Mouse (Mus musculus): ENCODE results near the gene Gpr141. TPM values are rescaled to one million over a fixed set of nuclear protein-coding genes. Genes with fewer than 3 reads are reported as not detected.

Gpr141 gene
- total RNA-seq (2014; rRNA removed), result 0.18 and 0.27 TPM in 2 replicates
- 0.02 TPM in 1 of 2 replicates, not detected in the other for polyA plus RNA-seq (2012; rRNA removed)

- Histone ChIP-seq H3K4me1 (ENCODE audit: control insufficient read depth, insufficient read depth, low read length) (no peaks in the 10 kb centered on the region), H3K36me3 (ENCODE audit: control insufficient read depth, insufficient read depth, low read length) (no peaks in the 10 kb centered on the region), H3K79me2 (ENCODE audit: control insufficient read depth, insufficient read depth, low read length) (no peaks in the 10 kb centered on the region), H3K27me3 (ENCODE audit: control insufficient read depth, insufficient read depth, low read length) (no peaks in the 10 kb centered on the region), H3K27ac (replicated peaks; ENCODE audit: insufficient read depth, low read depth, low read length) (no peak within 1 kb of the TSS), H3K4me3 (ENCODE audit: insufficient read depth, low read depth, low read length) (no peak within 1 kb of the TSS), H3K9ac (ENCODE audit: low read depth, low read length) (no peak within 1 kb of the TSS)
- TF ChIP-seq POLR2A (IDR thresholded peaks at IDR 0.05; ENCODE audit: extremely low read depth, insufficient read depth, low read length), result no peak
- TF ChIP-seq CTCF (IDR thresholded peaks at IDR 0.05; ENCODE audit: low read depth, low read length), result no peak
- 70% methylated on average over 3 of the region's 3 CpGs for WGBS
- no peak for DNase-seq (ENCODE audit: extremely low read depth, low read depth, low spot score)
These were observed at the start of gene Gpr141 for GRCm38 (mm10) chr13:19824071-19824470. TSS of gene Gpr141 (minus strand) at chr13:19824257.

GRCm38 (mm10) chr13:19864241-19864640 lies 40.2 kb upstream of the Gpr141 start:
- Histone ChIP-seq H3K27ac (replicated peaks; ENCODE audit: insufficient read depth, low read depth, low read length) (no peak overlapping the region), H3K4me3 (ENCODE audit: insufficient read depth, low read depth, low read length) (no peak overlapping the region), H3K79me2 (ENCODE audit: control insufficient read depth, insufficient read depth, low read length) (no peaks in the 10 kb centered on the region), H3K9ac (ENCODE audit: low read depth, low read length) (no peak overlapping the region), H3K36me3 (ENCODE audit: control insufficient read depth, insufficient read depth, low read length) (no peaks in the 10 kb centered on the region), H3K4me1 (ENCODE audit: control insufficient read depth, insufficient read depth, low read length) (no peaks in the 10 kb centered on the region), H3K27me3 (ENCODE audit: control insufficient read depth, insufficient read depth, low read length) (no peaks in the 10 kb centered on the region)
- no peak for TF ChIP-seq CTCF (IDR thresholded peaks at IDR 0.05; ENCODE audit: low read depth, low read length)
- no peak for TF ChIP-seq POLR2A (IDR thresholded peaks at IDR 0.05; ENCODE audit: extremely low read depth, insufficient read depth, low read length)
- DNase-seq (ENCODE audit: extremely low read depth, low read depth, low spot score), result no peak

- 67% methylated on average over 9 of the region's 9 CpGs for WGBS
- TF ChIP-seq POLR2A (IDR thresholded peaks at IDR 0.05; ENCODE audit: extremely low read depth, insufficient read depth, low read length) (no peak), CTCF (IDR thresholded peaks at IDR 0.05; ENCODE audit: low read depth, low read length) (no peak)
- Histone ChIP-seq H3K27me3 (ENCODE audit: control insufficient read depth, insufficient read depth, low read length) (no peaks in the 10 kb centered on the region), H3K27ac (replicated peaks; ENCODE audit: insufficient read depth, low read depth, low read length) (no peak overlapping the region), H3K4me3 (ENCODE audit: insufficient read depth, low read depth, low read length) (no peak overlapping the region), H3K9ac (ENCODE audit: low read depth, low read length) (no peak overlapping the region), H3K4me1 (ENCODE audit: control insufficient read depth, insufficient read depth, low read length) (no peaks in the 10 kb centered on the region), H3K79me2 (ENCODE audit: control insufficient read depth, insufficient read depth, low read length) (no peaks in the 10 kb centered on the region), H3K36me3 (ENCODE audit: control insufficient read depth, insufficient read depth, low read length) (no peaks in the 10 kb centered on the region)
- no peak for DNase-seq (ENCODE audit: extremely low read depth, low read depth, low spot score)
These were observed 30.7 kb upstream of the Gpr141 start for GRCm38 (mm10) chr13:19854629-19855333.

GRCm38 (mm10) chr13:19854049-19854448 lies 30.0 kb upstream of the Gpr141 start:
- H3K27ac ChIP-seq (replicated peaks; ENCODE audit: insufficient read depth, low read depth, low read length), result no peak overlapping the region
- no peaks in the 10 kb centered on the region for H3K79me2 ChIP-seq (ENCODE audit: control insufficient read depth, insufficient read depth, low read length)
- TF ChIP-seq POLR2A (IDR thresholded peaks at IDR 0.05; ENCODE audit: extremely low read depth, insufficient read depth, low read length) (no peak), CTCF (IDR thresholded peaks at IDR 0.05; ENCODE audit: low read depth, low read length) (no peak)
- H3K9ac ChIP-seq (ENCODE audit: low read depth, low read length), result no peak overlapping the region
- DNase-seq (ENCODE audit: extremely low read depth, low read depth, low spot score), result no peak
- no peaks in the 10 kb centered on the region for H3K4me1 ChIP-seq (ENCODE audit: control insufficient read depth, insufficient read depth, low read length)
- no peaks in the 10 kb centered on the region for H3K27me3 ChIP-seq (ENCODE audit: control insufficient read depth, insufficient read depth, low read length)
- H3K4me3 ChIP-seq (ENCODE audit: insufficient read depth, low read depth, low read length), result no peak overlapping the region
- WGBS, result 74% methylated on average over 2 of the region's 2 CpGs
- no peaks in the 10 kb centered on the region for H3K36me3 ChIP-seq (ENCODE audit: control insufficient read depth, insufficient read depth, low read length)

- Histone ChIP-seq H3K27me3 (ENCODE audit: control insufficient read depth, insufficient read depth, low read length) (no peaks in the 10 kb centered on the region), H3K36me3 (ENCODE audit: control insufficient read depth, insufficient read depth, low read length) (no peaks in the 10 kb centered on the region), H3K9ac (ENCODE audit: low read depth, low read length) (no peak overlapping the region), H3K4me1 (ENCODE audit: control insufficient read depth, insufficient read depth, low read length) (no peaks in the 10 kb centered on the region), H3K79me2 (ENCODE audit: control insufficient read depth, insufficient read depth, low read length) (no peaks in the 10 kb centered on the region), H3K4me3 (ENCODE audit: insufficient read depth, low read depth, low read length) (no peak overlapping the region), H3K27ac (replicated peaks; ENCODE audit: insufficient read depth, low read depth, low read length) (no peak overlapping the region)
- no peak for TF ChIP-seq POLR2A (IDR thresholded peaks at IDR 0.05; ENCODE audit: extremely low read depth, insufficient read depth, low read length)
- TF ChIP-seq CTCF (IDR thresholded peaks at IDR 0.05; ENCODE audit: low read depth, low read length), result no peak
- no peak for DNase-seq (ENCODE audit: extremely low read depth, low read depth, low spot score)
- WGBS, result 85% methylated on average over 2 of the region's 2 CpGs
These were observed 19.4 kb upstream of the Gpr141 start for GRCm38 (mm10) chr13:19843448-19843847.

- no peak overlapping the region for H3K9ac ChIP-seq (ENCODE audit: low read depth, low read length)
- DNase-seq (ENCODE audit: extremely low read depth, low read depth, low spot score), result no peak
- H3K4me3 ChIP-seq (ENCODE audit: insufficient read depth, low read depth, low read length), result no peak overlapping the region
- H3K27me3 ChIP-seq (ENCODE audit: control insufficient read depth, insufficient read depth, low read length), result no peaks in the 10 kb centered on the region
- H3K36me3 ChIP-seq (ENCODE audit: control insufficient read depth, insufficient read depth, low read length), result no peaks in the 10 kb centered on the region
- H3K79me2 ChIP-seq (ENCODE audit: control insufficient read depth, insufficient read depth, low read length), result no peaks in the 10 kb centered on the region
- no peak overlapping the region for H3K27ac ChIP-seq (replicated peaks; ENCODE audit: insufficient read depth, low read depth, low read length)
- no peak for TF ChIP-seq POLR2A (IDR thresholded peaks at IDR 0.05; ENCODE audit: extremely low read depth, insufficient read depth, low read length)
- TF ChIP-seq CTCF (IDR thresholded peaks at IDR 0.05; ENCODE audit: low read depth, low read length), result no peak
- WGBS, result 60% methylated on average over 3 of the region's 3 CpGs
- H3K4me1 ChIP-seq (ENCODE audit: control insufficient read depth, insufficient read depth, low read length), result no peaks in the 10 kb centered on the region
These were observed 18.6 kb upstream of the Gpr141 start for GRCm38 (mm10) chr13:19842707-19843106.
